Mouse (Mus musculus): ENCODE measurements at regions not wholly inside any gene's neighbourhood (a gene's known extent, or its start where the extent isn't known, plus 50 kb on each side); places are given as distances from the start of the nearest gene placed in this dataset.

- no peak for TF ChIP-seq UBTF (IDR thresholded peaks at IDR 0.05; ENCODE audit: low read depth, low read length)
- no peak for TF ChIP-seq HCFC1 (IDR thresholded peaks at IDR 0.05; ENCODE audit: low read depth, low read length)
- no peak for TF ChIP-seq CTCF (conservative IDR thresholded peaks at IDR 0.05 in 1 of 2, IDR thresholded peaks at IDR 0.05 in 1 of 2; ENCODE audit: low read depth in 2 of 2, low read length in 2 of 2)
- TF ChIP-seq NELFE (IDR thresholded peaks at IDR 0.05; ENCODE audit: low read depth, low read length): no peak
Observed at GRCm38 (mm10) chr4:58643371-58643770, 89.7 kb upstream of the Lpar1 start.
